Comparison of ENCODE assay signal across 18 mouse cellular contexts in the genomic region with DNA sequence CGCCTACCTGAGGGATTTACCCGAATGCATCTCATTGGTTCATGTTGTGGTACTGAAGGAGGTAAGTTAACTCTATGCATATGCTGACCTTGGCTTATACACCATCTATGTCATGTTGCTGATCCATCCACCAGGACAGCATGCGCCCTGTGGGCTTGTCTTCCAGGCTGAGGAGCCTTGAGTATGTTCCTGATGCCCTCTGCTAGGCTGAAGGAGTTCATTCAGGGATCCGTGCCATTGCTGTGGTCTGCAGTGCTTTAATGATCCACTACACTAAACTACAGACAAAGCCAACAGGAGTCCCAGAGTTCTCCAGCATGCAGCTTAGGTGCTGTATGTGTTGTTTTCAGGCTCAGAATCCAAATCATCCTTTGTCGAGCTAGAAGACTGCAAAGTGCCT. TPM values are rescaled to one million over a fixed set of nuclear protein-coding genes. Genes with fewer than 3 reads are reported as not detected.
A peak's percentile ranks its signal among the peaks of the same experiment; 100 is the strongest.
DNase-seq lines count a peak whose midpoint lies in the region; ATAC-seq and TF ChIP-seq lines count a peak whose summit lies in the region.
"Had no signal": no experiment of that assay in that cellular context is flagged by ENCODE, and none has a peak within 500 bp of the region (broad histone marks: within the 10 kb centered on the region; RNA-seq: fewer than 3 reads in every experiment).

No protein-coding gene starts in this region.

- TF ChIP-seq CTCF in heart, adult 2 months (IDR thresholded peaks at IDR 0.05), result peak; percentile 50
- no peak for TF ChIP-seq CTCF in lung, postnatal 0 days (IDR thresholded peaks at IDR 0.05)
- peak; percentile 67 for TF ChIP-seq CTCF in Patski (IDR thresholded peaks at IDR 0.05)

- no peaks in the 10 kb centered on the region for H3K36me3 ChIP-seq in heart, adult 2 months (ENCODE audit: control insufficient read depth, insufficient read depth, low read length)
- no peaks in the 10 kb centered on the region for H3K36me3 ChIP-seq in heart, embryonic 12.5 days
- H3K36me3 ChIP-seq in lung, postnatal 0 days (ENCODE audit: insufficient read depth, low read length), result no peaks in the 10 kb centered on the region
- no peaks in the 10 kb centered on the region for H3K36me3 ChIP-seq in forebrain, embryonic 13.5 days (ENCODE audit: poor library complexity, severe bottlenecking)
- H3K36me3 ChIP-seq: limb, embryonic 10.5 days; liver, embryonic 13.5 days; neural tube, embryonic 12.5 days had no signal

- H3K4me2 ChIP-seq in heart, embryonic 12.5 days, result no peak overlapping the region
- no peak overlapping the region for H3K4me2 ChIP-seq in lung, postnatal 0 days (replicated peaks; ENCODE audit: low read depth, low read length)
- H3K4me2 ChIP-seq in forebrain, embryonic 13.5 days, result no peak overlapping the region
- H3K4me2 ChIP-seq: liver, embryonic 13.5 days; neural tube, embryonic 12.5 days had no signal

- H3K79me2 ChIP-seq in heart, adult 2 months (replicated peaks; ENCODE audit: control insufficient read depth, insufficient read depth, low read length), result no peaks in the 10 kb centered on the region

- no peak overlapping the region for H3K27ac ChIP-seq in heart, adult 2 months
- no peak overlapping the region for H3K27ac ChIP-seq in heart, embryonic 12.5 days (ENCODE audit: poor library complexity, severe bottlenecking)
- H3K27ac ChIP-seq in lung, postnatal 0 days (ENCODE audit: low read length), result no peak overlapping the region
- no peak overlapping the region for H3K27ac ChIP-seq in forebrain, embryonic 13.5 days
- H3K27ac ChIP-seq: limb, embryonic 10.5 days; liver, embryonic 13.5 days; neural tube, embryonic 12.5 days had no signal

- no peak overlapping the region for H3K4me3 ChIP-seq in heart, adult 2 months
- H3K4me3 ChIP-seq in heart, embryonic 12.5 days, result no peak overlapping the region
- no peak overlapping the region for H3K4me3 ChIP-seq in lung, postnatal 0 days (ENCODE audit: low read depth, low read length)
- no peak overlapping the region for H3K4me3 ChIP-seq in forebrain, embryonic 13.5 days
- H3K4me3 ChIP-seq: limb, embryonic 10.5 days; liver, embryonic 13.5 days; neural tube, embryonic 12.5 days had no signal

- H3K4me1 ChIP-seq in heart, adult 2 months (ENCODE audit: control insufficient read depth, insufficient read depth, low read length), result no peaks in the 10 kb centered on the region
- H3K4me1 ChIP-seq in heart, embryonic 12.5 days (replicated peaks), result no peaks in the 10 kb centered on the region
- no peaks in the 10 kb centered on the region for H3K4me1 ChIP-seq in lung, postnatal 0 days (ENCODE audit: insufficient read depth, low read depth, low read length)
- H3K4me1 ChIP-seq in forebrain, embryonic 13.5 days, result no peaks in the 10 kb centered on the region
- H3K4me1 ChIP-seq: limb, embryonic 10.5 days; liver, embryonic 13.5 days; neural tube, embryonic 12.5 days had no signal

- POLR2A ChIA-PET in Patski (lab: Charles Lee), result no interaction called here

- 88% methylated on average over 5 of the region's 5 CpGs for WGBS in heart, adult 2 months
- 82% methylated on average over 5 of the region's 5 CpGs for WGBS in heart, embryonic 12.5 days
- WGBS in lung, postnatal 0 days, result 81% methylated on average over 5 of the region's 5 CpGs
- 93% methylated on average over 5 of the region's 5 CpGs for WGBS in forebrain, embryonic 13.5 days

- TF ChIP-seq EP300 in heart, adult 2 months (IDR thresholded peaks at IDR 0.05; ENCODE audit: insufficient read depth, low read depth, low read length), result no peak
- TF ChIP-seq EP300 in lung, postnatal 0 days (IDR thresholded peaks at IDR 0.05), result no peak

- H3K9ac ChIP-seq in heart, adult 2 months (ENCODE audit: low read depth, low read length), result no peak overlapping the region
- H3K9ac ChIP-seq in heart, embryonic 12.5 days, result no peak overlapping the region
- no peak overlapping the region for H3K9ac ChIP-seq in lung, postnatal 0 days (replicated peaks; ENCODE audit: low read depth)
- no peak overlapping the region for H3K9ac ChIP-seq in forebrain, embryonic 13.5 days
- H3K9ac ChIP-seq: liver, embryonic 13.5 days; neural tube, embryonic 12.5 days had no signal

- peaks cover 5% of the 10 kb centered on the region; the same call in 1 of the 2 replicates for H3K9me3 ChIP-seq in heart, embryonic 12.5 days (replicated peaks)
- no peaks in the 10 kb centered on the region for H3K9me3 ChIP-seq in lung, postnatal 0 days (ENCODE audit: low read length)
- H3K9me3 ChIP-seq in forebrain, embryonic 13.5 days (replicated peaks), result no peaks in the 10 kb centered on the region
- H3K9me3 ChIP-seq: limb, embryonic 10.5 days; liver, embryonic 13.5 days; neural tube, embryonic 12.5 days had no signal

- no peak for ATAC-seq in heart, embryonic 12.5 days (ENCODE audit: insufficient number of reproducible peaks, low FRiP score)
- no peak for ATAC-seq in lung, postnatal 0 days
- ATAC-seq in Patski, result no peak
- no peak for ATAC-seq in forebrain, embryonic 13.5 days
- ATAC-seq: CD4-positive, CD25-positive, alpha-beta regulatory T cell, adult 4 months; inflammation-experienced regulatory T-cells, adult 6 months; midbrain, embryonic 16.5 days had no signal

- no peaks in the 10 kb centered on the region for H3K27me3 ChIP-seq in heart, adult 2 months (ENCODE audit: control insufficient read depth, insufficient read depth, low read length)
- H3K27me3 ChIP-seq in heart, embryonic 12.5 days (replicated peaks), result 0 out of 2 replicates have a peak, but pooled peaks cover 3% of the 10 kb centered on the region
- H3K27me3 ChIP-seq in lung, postnatal 0 days (replicated peaks; ENCODE audit: insufficient read depth, low read length), result no peaks in the 10 kb centered on the region
- H3K27me3 ChIP-seq in Patski, result peaks cover 12% of the 10 kb centered on the region
- no peaks in the 10 kb centered on the region for H3K27me3 ChIP-seq in forebrain, embryonic 13.5 days
- H3K27me3 ChIP-seq: neural tube, embryonic 12.5 days had no signal

- TF ChIP-seq POLR2A in heart, adult 2 months (IDR thresholded peaks at IDR 0.05; ENCODE audit: insufficient read depth, low read depth, low read length), result no peak

- no peak for DNase-seq in heart, adult 2 months
- DNase-seq in lung, postnatal 10 days, result peak; percentile 45
- no peak for DNase-seq in lung, postnatal 0 days (ENCODE audit: low spot score)
- DNase-seq in Patski (ENCODE audit: low read depth, low spot score), result no peak
- peak; percentile 38 for DNase-seq in kidney, adult 9 months
- DNase-seq: cerebellum, adult 2 months; embryo, embryonic 11 days; liver, embryonic 13.5 days; thymus, adult 18-20 months had no signal

- intact Hi-C loops in heart, adult 2 months (cut with DNase I), result no loop called here

- in situ Hi-C loops in Patski (cut with MboI; ENCODE audit: low pct_unique_long_range_greater_than_20kb), result loop anchor here (5.0 kb wide), 1 partner anchor 70 kb away; no protein-coding TSS in a partner anchor

- CTCF ChIA-PET in Patski (lab: Charles Lee), result interaction anchor here (1.8 kb wide), 1 partner anchor 59 kb away, joined by 5 read pairs; a partner anchor contains a TSS

RNA-seq across cellular contexts. Expression of a gene that starts 6.1 kb away (rescaled TPM):
- total RNA-seq in heart, adult 2 months (2021), result not detected
- not detected in 2 replicates for polyA plus RNA-seq in heart, adult 2 months (2012; rRNA removed)
- 1.1 and 2.4 TPM in 2 replicates for polyA plus RNA-seq in heart, embryonic 12.5 days (2016; fragmentation: Nextera tagmentation; extraction: Ambion mirVana)
- polyA plus RNA-seq in lung, postnatal 0 days (2015; fragmentation: Nextera tagmentation; extraction: Ambion mirVana), result 1.4 and 1.6 TPM in 2 replicates
- not detected for polyA plus RNA-seq in Patski (2021)
- polyA plus RNA-seq in forebrain, embryonic 13.5 days (2015; fragmentation: Nextera tagmentation; extraction: Ambion mirVana), result 2.0 and 2.1 TPM in 2 replicates
- total RNA-seq: heart, adult 8-10 months; hematopoietic stem cell, adult 5-6 weeks had no signal
- polyA plus RNA-seq: CD4-positive, CD25-positive, alpha-beta regulatory T cell, adult 4 months; cerebellum, adult 2 months; inflammation-experienced regulatory T-cells, adult 6 months; liver, embryonic 13.5 days had no signal

Comparison
In these comparisons a context has a peak if more than half of its experiments do, and no peak if none do; other contexts are left out.
1. DNase-seq: peak in lung, postnatal 10 days (single experiment) and kidney, adult 9 months (single experiment); none in heart, adult 2 months (0 of 2), lung, postnatal 0 days (single experiment) and Patski (single experiment).